Mouse (Mus musculus): Measurements from ENCODE around the gene Glb1. TPM values are rescaled to one million over a fixed set of nuclear protein-coding genes. Genes with fewer than 3 reads are reported as not detected.
A peak's percentile ranks its signal among the peaks of the same experiment; 100 is the strongest.

Gene Glb1
- total and polyA plus RNA-seq, 3 experiments, result 7.0 to 15.7 TPM; not detected in 1

GRCm38 (mm10) chr9:114377168-114377567, 23.7 kb upstream of the Glb1 start (continued):
- no peak for TF ChIP-seq ZKSCAN1 (IDR thresholded peaks at IDR 0.05; ENCODE audit: low read depth, low read length)
- no peak for TF ChIP-seq TBP (IDR thresholded peaks at IDR 0.05; ENCODE audit: low read depth, low read length)
- TF ChIP-seq HCFC1 (IDR thresholded peaks at IDR 0.05; ENCODE audit: low read depth, low read length), result peak; percentile 58
- peak; percentile 83 to 91 for TF ChIP-seq EP300 (IDR thresholded peaks at IDR 0.05; ENCODE audit: low read depth in 1 of 2, low read length in 2 of 2)
- TF ChIP-seq TAL1 (IDR thresholded peaks at IDR 0.05; ENCODE audit: low read length), result no peak
- TF ChIP-seq MAFK (IDR thresholded peaks at IDR 0.05; ENCODE audit: borderline replicate concordance, low read depth, low read length), result no peak; the same call in 1 of the 2 replicates
- no peak for TF ChIP-seq CHD1 (IDR thresholded peaks at IDR 0.05; ENCODE audit: low read depth, low read length)
- peak; percentile 38; the same call in 1 of the 2 replicates for TF ChIP-seq MYB (IDR thresholded peaks at IDR 0.05; ENCODE audit: low read depth, low read length)
- TF ChIP-seq MAX (IDR thresholded peaks at IDR 0.05; ENCODE audit: low read length), result no peak
- TF ChIP-seq MEF2A (IDR thresholded peaks at IDR 0.05; ENCODE audit: extremely low read depth, insufficient replicate concordance, low read depth, low read length, poor library complexity, severe bottlenecking), result 0 out of 2 replicates have a peak, but pooled peaks have one; percentile 31
- no peak for TF ChIP-seq USF1 (IDR thresholded peaks at IDR 0.05; ENCODE audit: low read depth, low read length)
- TF ChIP-seq RAD21 (IDR thresholded peaks at IDR 0.05; ENCODE audit: low read depth, low read length), result no peak
- no peak for TF ChIP-seq NELFE (IDR thresholded peaks at IDR 0.05; ENCODE audit: low read depth, low read length)
- TF ChIP-seq POLR2AphosphoS2 (IDR thresholded peaks at IDR 0.05; ENCODE audit: low read length), result peak; percentile 84
- TF ChIP-seq MYC (IDR thresholded peaks at IDR 0.05; ENCODE audit: low read depth, low read length), result peak; percentile 49; the same call in 1 of the 2 replicates
- peak; percentile 76 for TF ChIP-seq NRF1 (IDR thresholded peaks at IDR 0.05; ENCODE audit: insufficient read depth, low read depth, low read length, poor library complexity, severe bottlenecking)
- peak; percentile 58; the same call in 1 of the 2 replicates for TF ChIP-seq BHLHE40 (IDR thresholded peaks at IDR 0.05; ENCODE audit: borderline replicate concordance, low read depth, low read length)

- TF ChIP-seq ETS1 (IDR thresholded peaks at IDR 0.05; ENCODE audit: low read depth, low read length) (no peak), MXI1 (IDR thresholded peaks at IDR 0.05; ENCODE audit: low read depth, low read length) (no peak)
- Histone ChIP-seq H3K79me2 (ENCODE audit: control insufficient read depth, insufficient read depth, low read length, poor library complexity) (no peaks in the 10 kb centered on the region), H3K9ac (ENCODE audit: control insufficient read depth, low read depth, low read length, poor library complexity, severe bottlenecking) (no peak overlapping the region), H3K36me3 (ENCODE audit: control insufficient read depth in 1 of 2, insufficient read depth in 2 of 2, low read length in 2 of 2) (peaks cover 4 to 22% of the 10 kb centered on the region in 2 experiments; a peak in 3 of 4 replicates), H3K4me3 (ENCODE audit: control insufficient read depth in 1 of 2, insufficient read depth in 1 of 2, low read depth in 2 of 2, low read length in 2 of 2) (no peak overlapping the region), H3K27me3 (ENCODE audit: control insufficient read depth in 1 of 2, insufficient read depth in 2 of 2, low read length in 2 of 2) (no peaks in the 10 kb centered on the region), H3K4me1 (ENCODE audit: control insufficient read depth in 1 of 2, insufficient read depth in 2 of 2, low read length in 2 of 2) (peaks cover 10 to 26% of the 10 kb centered on the region in 2 experiments), H3K27ac (ENCODE audit: control insufficient read depth, low read depth, low read length) (no peak overlapping the region), H3K9me3 (replicated peaks; ENCODE audit: insufficient read depth, low read length) (no peaks in the 10 kb centered on the region)
- no peak for DNase-seq (ENCODE audit: low read depth, low spot score)
Observed at GRCm38 (mm10) chr9:114379871-114380270, 21.0 kb upstream of the Glb1 start.

Data from MEL (cell line).